Mouse (Mus musculus) Patski (cell line): ENCODE measurements around the gene Selplg. TPM values are rescaled to one million over a fixed set of nuclear protein-coding genes. Genes with fewer than 3 reads are reported as not detected.

Experiments used
- ATAC-seq: fragments of 100-300 bp; one replicate; pipeline ENCODE4 v1.8.0; 2021
- CTCF ChIA-PET: fragments of 350-600 bp; sonication (Branson Sonifier 250); formaldehyde crosslinking; loops from one replicate; lab custom pipeline; 2022; ENCODE audit warnings: inconsistent platforms; lab: Charles Lee
- POLR2A ChIA-PET: fragments of 350-600 bp; sonication (Branson Sonifier 250); formaldehyde crosslinking; loops from one replicate; lab custom pipeline; 2022; ENCODE audit warnings: antibody characterized with exemption, inconsistent platforms; lab: Charles Lee
- DNase-seq: peaks from one replicate; pipeline ENCODE4 v3.0.0-alpha.2; 2011; ENCODE audit warnings: low read depth, low spot score
- H3K27me3 ChIP-seq: fragments of 371-371 bp; one replicate; pipeline ENCODE4 v1.5.1; 2021
- CTCF ChIP-seq: fragments of 100-300 bp; IDR thresholded peaks from one replicate; pipeline ENCODE4 v1.5.1; 2021
- in situ Hi-C: fragments of 300-500 bp; cut with MboI; formaldehyde crosslinking; loops from 3 replicates; pipeline ENCODE4 v1.11.1; 2018; ENCODE audit warnings: low pct_unique_long_range_greater_than_20kb, mixed read lengths
- polyA plus RNA-seq: library from polyadenylated mRNA; unstranded; gene quantifications from one replicate; pipeline ENCODE4 v1.2.3, GENCODE M21; 2021

The Selplg gene
- 0.04 TPM for polyA plus RNA-seq

DNA sequence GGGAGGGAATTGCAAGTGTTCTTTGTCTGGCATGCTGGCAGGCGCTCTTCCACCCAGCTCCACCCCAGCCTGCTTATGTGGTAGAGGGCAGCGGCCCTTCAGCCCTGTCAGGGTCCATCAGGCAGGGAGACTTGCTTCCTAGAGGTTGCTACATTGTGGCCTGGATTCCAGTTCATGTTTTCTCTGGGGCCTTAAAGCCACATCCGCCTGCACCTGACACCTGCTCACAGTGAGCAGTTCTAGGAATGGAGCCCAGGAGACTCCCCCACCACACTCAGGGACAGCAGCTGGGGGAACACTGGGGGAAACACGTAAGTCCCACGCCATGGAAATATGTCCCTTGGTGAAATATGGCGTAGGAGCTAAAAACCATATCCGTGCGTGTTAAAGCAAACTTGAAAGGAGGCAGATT, at the start of gene Selplg:
Selplg (minus strand) TSS at position 155 of the 412 bp plus-strand sequence.
- POLR2A ChIA-PET: no interaction called here
- CTCF ChIA-PET: no interaction called here
- H3K27me3 ChIP-seq: no peaks in the 10 kb centered on the region
- ATAC-seq: no peak
- in situ Hi-C loops: no loop called here
- no peak for DNase-seq
- TF ChIP-seq CTCF: no peak

DNA sequence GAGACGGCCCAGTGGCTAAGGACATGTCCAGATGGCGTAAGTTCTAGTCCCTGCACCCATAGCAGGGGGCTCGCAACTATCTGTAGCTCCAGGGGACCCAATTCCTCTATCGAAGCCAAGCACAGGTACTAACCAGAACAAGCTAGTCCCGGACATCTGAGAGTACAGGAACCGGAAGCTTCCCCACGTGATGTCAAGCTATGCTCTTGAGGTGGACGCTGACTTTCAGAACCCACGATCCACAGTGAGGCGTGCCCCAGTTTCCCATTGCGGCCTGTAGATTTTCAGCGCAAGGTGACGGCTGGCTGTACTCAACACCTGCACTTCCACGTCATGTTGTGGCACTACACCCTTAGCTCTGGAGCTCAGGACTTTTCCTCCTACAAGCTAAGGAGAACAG, 48.7 kb upstream of the Selplg start:
- ChIA-PET POLR2A (interaction anchor here (1.1 to 1.3 kb wide), 2 partner anchors 18 to 19 kb away, joined by 3 to 4 read pairs; no protein-coding TSS in a partner anchor), CTCF (interaction anchor here (0.9 to 1.5 kb wide), 4 partner anchors 9 to 44 kb away, joined by 3 to 4 read pairs (median 3); no protein-coding TSS in a partner anchor)
- DNase-seq: no peak
- ATAC-seq: no peak
- in situ Hi-C loops: loop anchor here (25.0 kb wide), 2 partner anchors 669 to 1594 kb away; partner anchors contain the start of genes 2900026A02Rik and Tpst2
- no peaks in the 10 kb centered on the region for H3K27me3 ChIP-seq
- TF ChIP-seq CTCF: no peak

- CTCF ChIA-PET: no interaction called here
- POLR2A ChIA-PET: no interaction called here
- in situ Hi-C loops: loop anchor here (25.0 kb wide), 2 partner anchors 667 to 1592 kb away; partner anchors contain the start of genes 2900026A02Rik and Tpst2
Observed at GRCm38 (mm10) chr5:113878943-113879617, 46.6 kb upstream of the Selplg start.

DNA sequence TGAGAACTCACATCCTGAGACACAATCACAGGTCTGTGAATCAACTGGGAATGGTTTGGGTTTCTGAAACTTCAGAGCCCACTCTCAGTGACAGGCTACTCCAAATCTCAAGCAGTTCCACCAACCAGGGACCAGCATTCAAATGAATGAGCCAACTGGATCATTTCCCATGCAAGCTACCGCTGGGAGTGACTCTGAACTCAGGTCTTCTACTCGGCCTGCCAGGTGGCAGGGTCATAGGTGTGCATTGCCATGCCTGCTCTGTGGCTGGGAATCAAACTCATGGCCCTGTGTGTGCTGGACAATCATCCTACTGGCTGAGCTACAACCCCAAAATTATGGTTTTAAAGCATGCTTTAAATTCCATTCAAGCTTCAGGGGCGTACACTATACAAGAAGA, 45.1 kb upstream of the Selplg start:
- DNase-seq (no peak), ATAC-seq (no peak)
- ChIA-PET POLR2A (interaction anchor here (0.6 kb wide), 1 partner anchor 12 kb away, joined by 3 read pairs; no protein-coding TSS in a partner anchor), CTCF (interaction anchor here (1.2 to 2.1 kb wide), 2 partner anchors 15 to 28 kb away, joined by 4 to 5 read pairs; no protein-coding TSS in a partner anchor)
- in situ Hi-C loops: loop anchor here (25.0 kb wide), 2 partner anchors 665 to 1590 kb away; partner anchors contain the start of genes 2900026A02Rik and Tpst2
- no peaks in the 10 kb centered on the region for H3K27me3 ChIP-seq
- no peak for TF ChIP-seq CTCF

More at GRCm38 (mm10) chr5:113878943-113879617, 46.6 kb upstream of the Selplg start:
- no peak for ATAC-seq
- no peaks in the 10 kb centered on the region for H3K27me3 ChIP-seq
- no peak for DNase-seq
- TF ChIP-seq CTCF: no peak

GRCm38 (mm10) chr5:113876176-113876575, 43.7 kb upstream of the Selplg start:
- no peak for DNase-seq
- no peak for TF ChIP-seq CTCF
- POLR2A ChIA-PET: interaction anchor here (0.6 to 1.3 kb wide), 2 partner anchors 101 to 117 kb away, joined by 3 read pairs; no protein-coding TSS in a partner anchor
- H3K27me3 ChIP-seq: no peaks in the 10 kb centered on the region
- CTCF ChIA-PET: interaction anchor here (2.1 to 2.7 kb wide), 2 partner anchors 30 to 33 kb away, joined by 5 to 8 read pairs; partner anchors contain the start of gene Coro1c
- ATAC-seq: no peak
- in situ Hi-C loops: loop anchor here (25.0 kb wide), 2 partner anchors 664 to 1589 kb away; partner anchors contain the start of genes 2900026A02Rik and Tpst2

GRCm38 (mm10) chr5:113875625-113876024, 43.2 kb upstream of the Selplg start:
- CTCF ChIA-PET: interaction anchor here (2.1 to 2.7 kb wide), 2 partner anchors 30 to 33 kb away, joined by 5 to 8 read pairs; partner anchors contain the start of gene Coro1c
- no peaks in the 10 kb centered on the region for H3K27me3 ChIP-seq
- ATAC-seq: no peak
- POLR2A ChIA-PET: interaction anchor here (0.6 to 1.3 kb wide), 2 partner anchors 100 to 117 kb away, joined by 3 read pairs; no protein-coding TSS in a partner anchor
- TF ChIP-seq CTCF: no peak
- no peak for DNase-seq
- in situ Hi-C loops: loop anchor here (25.0 kb wide), 2 partner anchors 663 to 1588 kb away; partner anchors contain the start of genes 2900026A02Rik and Tpst2

GRCm38 (mm10) chr5:113874063-113875024, 41.9 kb upstream of the Selplg start:
- in situ Hi-C loops: loop anchor here (25.0 kb wide), 2 partner anchors 662 to 1587 kb away; partner anchors contain the start of genes 2900026A02Rik and Tpst2
- CTCF ChIA-PET: interaction anchor here (0.7 to 3.7 kb wide), 11 partner anchors 10 to 71 kb away, joined by 3 to 15 read pairs (median 5); partner anchors contain the start of gene Coro1c
- H3K27me3 ChIP-seq: no peaks in the 10 kb centered on the region
- POLR2A ChIA-PET: interaction anchor here (0.6 to 1.8 kb wide), 6 partner anchors 9 to 178 kb away, joined by 3 to 5 read pairs (median 4); partner anchors contain the start of gene Coro1c
- DNase-seq (no peak), ATAC-seq (no peak)
- TF ChIP-seq CTCF: no peak

- CTCF ChIA-PET: interaction anchor here (0.7 to 3.7 kb wide), 13 partner anchors 11 to 173 kb away, joined by 3 to 15 read pairs (median 4); partner anchors contain the start of gene Coro1c
- H3K27me3 ChIP-seq: no peaks in the 10 kb centered on the region
- no peak for TF ChIP-seq CTCF
- POLR2A ChIA-PET: interaction anchor here (0.5 to 1.8 kb wide), 3 partner anchors 10 to 34 kb away, joined by 3 to 5 read pairs (median 4); no protein-coding TSS in a partner anchor
- DNase-seq: peak; percentile 100
- in situ Hi-C loops: no loop called here
- ATAC-seq: peak; percentile 91
Observed at GRCm38 (mm10) chr5:113872936-113873912, 40.8 kb upstream of the Selplg start.
